Mouse (Mus musculus) erythroblast, embryonic 14.5 days (primary cell): ENCODE measurements around the gene Liph.

Source experiments
- GATA1 ChIP-seq: IDR thresholded peaks from 2 replicates; pipeline ENCODE4 v1.6.1; 2012; ENCODE audit warnings: low read length, inconsistent platforms, mixed read lengths
- TAL1 ChIP-seq: IDR thresholded peaks from 3 replicates; pipeline ENCODE4 v1.6.1; 2012; ENCODE audit warnings: low read length, inconsistent platforms, mixed read lengths

GRCm38 (mm10) chr16:21999941-22000690, 4.7 kb upstream of the Liph start:
- TF ChIP-seq TAL1 (no peak), GATA1 (no peak)
